Mouse (Mus musculus): Measurements from ENCODE around the gene H2-M5. TPM values are rescaled to one million over a fixed set of nuclear protein-coding genes. Genes with fewer than 3 reads are reported as not detected.

The H2-M5 gene
- total RNA-seq (2014; fragmentation: Nextera tagmentation) (not detected in 2 replicates), total RNA-seq (2017) (0.11 TPM in 1 of 2 replicates, not detected in the other), polyA plus RNA-seq (2012) (not detected in 2 replicates)

GRCm38 (mm10) chr17:36989437-36989836, at the start of gene H2-M5:
Gene H2-M5 (minus strand): TSS chr17:36989537.
- TF ChIP-seq GATA1 (IDR thresholded peaks at IDR 0.05; ENCODE audit: borderline replicate concordance, low read length), result no peak
- TF ChIP-seq CTCF (IDR thresholded peaks at IDR 0.05; ENCODE audit: low read depth, low read length), result no peak
- TF ChIP-seq GATA2 (IDR thresholded peaks at IDR 0.05; ENCODE audit: borderline replicate concordance, low read depth, low read length), result no peak
- TF ChIP-seq TAL1 (conservative IDR thresholded peaks at IDR 0.05; ENCODE audit: low read depth, low read length), result no peak
- no peak for TF ChIP-seq POLR2AphosphoS5 (IDR thresholded peaks at IDR 0.05; ENCODE audit: insufficient replicate concordance, low read depth, low read length)

GRCm38 (mm10) chr17:37029162-37029561, 39.8 kb upstream of the H2-M5 start:
- no peak for TF ChIP-seq GATA2 (IDR thresholded peaks at IDR 0.05; ENCODE audit: borderline replicate concordance, low read depth, low read length)
- TF ChIP-seq CTCF (IDR thresholded peaks at IDR 0.05; ENCODE audit: low read depth, low read length), result no peak
- no peak for TF ChIP-seq POLR2AphosphoS5 (IDR thresholded peaks at IDR 0.05; ENCODE audit: insufficient replicate concordance, low read depth, low read length)
- no peak for TF ChIP-seq GATA1 (IDR thresholded peaks at IDR 0.05; ENCODE audit: borderline replicate concordance, low read length)
- no peak for TF ChIP-seq TAL1 (conservative IDR thresholded peaks at IDR 0.05; ENCODE audit: low read depth, low read length)
- Histone ChIP-seq H3K4me1 (ENCODE audit: insufficient read depth, low read depth, low read length) (peaks cover 25% of the 10 kb centered on the region), H3K27me3 (ENCODE audit: insufficient read depth, low read length) (no peaks in the 10 kb centered on the region), H3K36me3 (replicated peaks) (no peaks in the 10 kb centered on the region), H3K9me3 (replicated peaks) (no peaks in the 10 kb centered on the region), H3K4me3 (ENCODE audit: low read depth, low read length) (peak overlapping the region; percentile 71; the same call in 1 of the 2 replicates)
- DNase-seq (ENCODE audit: low spot score) (no peak), ATAC-seq (ENCODE audit: extremely low read depth, insufficient number of reproducible peaks, low FRiP score, poor library complexity, severe bottlenecking) (no peak)

More at GRCm38 (mm10) chr17:36989437-36989836, at the start of gene H2-M5:
- DNase-seq (ENCODE audit: low spot score), result no peak
- Histone ChIP-seq H3K4me3 (ENCODE audit: low read depth, low read length) (no peak within 1 kb of the TSS), H3K9me3 (replicated peaks) (no peaks in the 10 kb centered on the region), H3K27me3 (ENCODE audit: insufficient read depth, low read length) (peaks cover 7% of the 10 kb centered on the region), H3K4me1 (ENCODE audit: insufficient read depth, low read depth, low read length) (no peaks in the 10 kb centered on the region; the same call in 1 of the 2 replicates), H3K36me3 (replicated peaks) (no peaks in the 10 kb centered on the region)
- ATAC-seq (ENCODE audit: extremely low read depth, insufficient number of reproducible peaks, low FRiP score, poor library complexity, severe bottlenecking), result no peak

GRCm38 (mm10) chr17:37028683-37029120, 39.4 kb upstream of the H2-M5 start:
- Histone ChIP-seq H3K27me3 (ENCODE audit: insufficient read depth, low read length) (no peaks in the 10 kb centered on the region), H3K4me1 (ENCODE audit: insufficient read depth, low read depth, low read length) (peaks cover 23% of the 10 kb centered on the region), H3K36me3 (replicated peaks) (no peaks in the 10 kb centered on the region), H3K9me3 (replicated peaks) (no peaks in the 10 kb centered on the region), H3K4me3 (ENCODE audit: low read depth, low read length) (peak overlapping the region; percentile 71)
- ATAC-seq (ENCODE audit: extremely low read depth, insufficient number of reproducible peaks, low FRiP score, poor library complexity, severe bottlenecking) (peak; percentile 96), DNase-seq (ENCODE audit: low spot score) (peak; percentile 60)
- TF ChIP-seq POLR2AphosphoS5 (IDR thresholded peaks at IDR 0.05; ENCODE audit: insufficient replicate concordance, low read depth, low read length), result no peak
- no peak for TF ChIP-seq GATA1 (IDR thresholded peaks at IDR 0.05; ENCODE audit: borderline replicate concordance, low read length)
- TF ChIP-seq GATA2 (IDR thresholded peaks at IDR 0.05; ENCODE audit: borderline replicate concordance, low read depth, low read length), result no peak
- no peak for TF ChIP-seq CTCF (IDR thresholded peaks at IDR 0.05; ENCODE audit: low read depth, low read length)
- TF ChIP-seq TAL1 (conservative IDR thresholded peaks at IDR 0.05; ENCODE audit: low read depth, low read length), result no peak

GRCm38 (mm10) chr17:37028212-37028611, 38.9 kb upstream of the H2-M5 start:
- Histone ChIP-seq H3K9me3 (replicated peaks) (no peaks in the 10 kb centered on the region), H3K4me3 (ENCODE audit: low read depth, low read length) (peak overlapping the region; percentile 71)

GRCm38 (mm10) chr17:37027486-37027885, 38.1 kb upstream of the H2-M5 start:
- Histone ChIP-seq H3K36me3 (replicated peaks) (no peaks in the 10 kb centered on the region), H3K27me3 (ENCODE audit: insufficient read depth, low read length) (peaks cover 4% of the 10 kb centered on the region), H3K4me3 (ENCODE audit: low read depth, low read length) (no peak overlapping the region), H3K4me1 (ENCODE audit: insufficient read depth, low read depth, low read length) (peaks cover 29% of the 10 kb centered on the region), H3K9me3 (replicated peaks) (no peaks in the 10 kb centered on the region)
- no peak for ATAC-seq (ENCODE audit: extremely low read depth, insufficient number of reproducible peaks, low FRiP score, poor library complexity, severe bottlenecking)
- TF ChIP-seq POLR2AphosphoS5 (IDR thresholded peaks at IDR 0.05; ENCODE audit: insufficient replicate concordance, low read depth, low read length) (no peak), GATA1 (IDR thresholded peaks at IDR 0.05; ENCODE audit: borderline replicate concordance, low read length) (no peak), CTCF (IDR thresholded peaks at IDR 0.05; ENCODE audit: low read depth, low read length) (no peak), TAL1 (conservative IDR thresholded peaks at IDR 0.05; ENCODE audit: low read depth, low read length) (no peak), GATA2 (IDR thresholded peaks at IDR 0.05; ENCODE audit: borderline replicate concordance, low read depth, low read length) (no peak)
- no peak for DNase-seq (ENCODE audit: low spot score)

More at GRCm38 (mm10) chr17:37028212-37028611, 38.9 kb upstream of the H2-M5 start:
- ATAC-seq (ENCODE audit: extremely low read depth, insufficient number of reproducible peaks, low FRiP score, poor library complexity, severe bottlenecking) (no peak), DNase-seq (ENCODE audit: low spot score) (no peak)
- peaks cover under 1% of the 10 kb centered on the region; the same call in 1 of the 2 replicates for H3K27me3 ChIP-seq (ENCODE audit: insufficient read depth, low read length)
- peaks cover 24% of the 10 kb centered on the region for H3K4me1 ChIP-seq (ENCODE audit: insufficient read depth, low read depth, low read length)
- TF ChIP-seq GATA1 (IDR thresholded peaks at IDR 0.05; ENCODE audit: borderline replicate concordance, low read length) (no peak), POLR2AphosphoS5 (IDR thresholded peaks at IDR 0.05; ENCODE audit: insufficient replicate concordance, low read depth, low read length) (no peak), CTCF (IDR thresholded peaks at IDR 0.05; ENCODE audit: low read depth, low read length) (no peak), TAL1 (conservative IDR thresholded peaks at IDR 0.05; ENCODE audit: low read depth, low read length) (no peak), GATA2 (IDR thresholded peaks at IDR 0.05; ENCODE audit: borderline replicate concordance, low read depth, low read length) (no peak)
- no peaks in the 10 kb centered on the region for H3K36me3 ChIP-seq (replicated peaks)

- no peaks in the 10 kb centered on the region for H3K36me3 ChIP-seq (replicated peaks)
- no peak for DNase-seq (ENCODE audit: low spot score)
- H3K9me3 ChIP-seq (replicated peaks), result no peaks in the 10 kb centered on the region
- no peak overlapping the region for H3K4me3 ChIP-seq (ENCODE audit: low read depth, low read length)
- TF ChIP-seq CTCF (IDR thresholded peaks at IDR 0.05; ENCODE audit: low read depth, low read length), result no peak
- TF ChIP-seq GATA2 (IDR thresholded peaks at IDR 0.05; ENCODE audit: borderline replicate concordance, low read depth, low read length), result no peak
- no peak for TF ChIP-seq TAL1 (conservative IDR thresholded peaks at IDR 0.05; ENCODE audit: low read depth, low read length)
- no peak for TF ChIP-seq GATA1 (IDR thresholded peaks at IDR 0.05; ENCODE audit: borderline replicate concordance, low read length)
- TF ChIP-seq POLR2AphosphoS5 (IDR thresholded peaks at IDR 0.05; ENCODE audit: insufficient replicate concordance, low read depth, low read length), result no peak
- ATAC-seq (ENCODE audit: extremely low read depth, insufficient number of reproducible peaks, low FRiP score, poor library complexity, severe bottlenecking), result no peak
- H3K27me3 ChIP-seq (ENCODE audit: insufficient read depth, low read length), result peaks cover 4% of the 10 kb centered on the region
- H3K4me1 ChIP-seq (ENCODE audit: insufficient read depth, low read depth, low read length), result peaks cover 29% of the 10 kb centered on the region
Observed at GRCm38 (mm10) chr17:37026425-37026824, 37.1 kb upstream of the H2-M5 start.
